Mouse (Mus musculus) heart, postnatal 4 days (tissue): ENCODE results near the gene Rpusd3. TPM values are rescaled to one million over a fixed set of nuclear protein-coding genes. Genes with fewer than 3 reads are reported as not detected.

Experiments
- DNase-seq: peaks from one replicate; pipeline ENCODE4 v3.0.0; 2021
- total RNA-seq, 2 experiments: library from RNA; stranded (reverse); gene quantifications; 2 replicates each; pipeline ENCODE4 v1.2.3; 2021

The Rpusd3 gene
- total RNA-seq, 2 experiments from 2014 or later, result 7.1 to 7.9 TPM

DNA sequence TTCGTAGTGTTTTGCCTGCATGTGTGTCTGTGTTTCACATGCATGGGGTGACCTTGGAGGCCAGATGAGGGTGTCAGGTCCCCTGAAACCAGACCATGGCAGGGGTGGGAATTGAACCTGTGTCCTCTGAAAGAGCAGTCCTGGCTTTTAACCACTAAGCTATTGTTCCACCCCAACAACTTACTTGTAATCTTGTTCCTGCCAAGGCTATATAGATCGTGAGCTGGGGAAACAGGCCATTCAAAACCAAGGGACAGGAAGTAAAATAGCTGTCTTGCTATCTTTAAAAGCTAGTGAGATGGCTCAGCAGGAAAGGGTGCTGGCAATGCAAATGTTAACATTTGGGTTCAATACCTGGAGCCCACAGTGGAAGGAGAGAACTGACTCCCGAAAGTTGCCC lies 10.8 kb upstream of the Rpusd3 start:
- no peak for DNase-seq

- DNase-seq, result no peak
These were observed 8.9 kb upstream of the Rpusd3 start for GRCm38 (mm10) chr6:113428006-113428405.

DNA sequence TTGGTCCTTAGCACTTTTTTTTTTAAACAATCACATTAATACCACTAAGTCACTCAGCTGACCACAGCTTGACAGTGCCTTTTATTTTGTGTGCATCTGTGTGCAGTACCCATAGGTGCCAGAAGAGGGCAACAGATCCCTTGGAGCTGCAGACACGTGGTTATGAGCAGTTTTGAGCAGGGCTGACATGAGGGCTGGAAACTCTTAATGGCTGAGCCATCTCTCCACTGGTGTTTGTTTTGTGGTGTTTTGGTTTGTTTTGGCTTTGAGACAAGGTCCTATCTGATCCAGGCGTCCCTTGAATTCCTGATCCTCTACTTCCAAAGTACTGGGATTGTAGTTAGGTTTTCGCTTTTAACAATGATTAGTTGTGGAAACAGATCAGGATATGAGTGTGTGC lies 8.3 kb upstream of the Rpusd3 start:
- DNase-seq, result peak; percentile 66

- no peak for DNase-seq
These were observed 7.6 kb upstream of the Rpusd3 start for GRCm38 (mm10) chr6:113426696-113427095.

DNA sequence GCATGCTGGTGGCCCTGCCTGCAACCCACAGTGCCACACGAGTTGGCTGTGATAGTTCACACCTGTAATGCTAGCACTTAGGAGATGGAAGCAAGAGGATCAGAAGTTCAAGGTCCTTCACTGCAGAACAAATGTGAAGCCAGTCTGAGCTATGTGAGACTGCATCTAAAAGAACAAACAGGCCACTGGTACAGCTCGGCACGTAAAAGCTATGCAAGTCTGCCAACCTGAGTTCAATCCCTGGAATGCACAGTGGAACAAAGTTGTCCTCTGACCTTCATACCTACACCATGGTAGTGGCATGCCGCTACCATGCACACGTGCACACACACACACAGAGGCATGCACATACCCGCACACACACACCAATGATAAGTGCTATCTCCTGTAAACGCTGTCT lies 5.0 kb upstream of the Rpusd3 start:
- no peak for DNase-seq

- DNase-seq, result no peak
These were observed 3.9 kb upstream of the Rpusd3 start for GRCm38 (mm10) chr6:113423000-113423399.

- peak; percentile 29 for DNase-seq
These were observed 520 bp downstream of the Rpusd3 start for GRCm38 (mm10) chr6:113418441-113419198.

GRCm38 (mm10) chr6:113416416-113416815 lies 2.7 kb downstream of the Rpusd3 start:
- no peak for DNase-seq

DNA sequence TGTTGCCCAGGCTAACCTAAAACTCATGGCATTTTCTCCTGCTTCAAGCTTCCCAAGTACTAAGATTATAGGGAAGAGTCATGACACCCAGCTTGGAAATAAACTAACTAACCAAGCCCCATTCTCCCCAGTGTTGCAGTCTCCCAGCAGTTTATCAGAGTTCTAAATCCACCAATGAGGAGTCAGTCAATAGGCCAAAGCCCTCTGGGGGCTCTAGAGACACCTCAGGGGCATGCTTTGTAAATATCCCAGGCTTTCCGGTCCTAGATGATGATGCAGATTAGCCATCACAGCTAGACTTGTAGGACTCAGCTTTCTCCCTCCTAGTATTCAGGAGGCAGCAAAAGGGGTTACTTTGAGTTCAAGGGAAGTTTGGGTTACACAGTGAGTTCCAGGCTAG lies 9.1 kb downstream of the Rpusd3 start:
- DNase-seq, result no peak

- no peak for DNase-seq
These were observed 12.5 kb downstream of the Rpusd3 start for GRCm38 (mm10) chr6:113406683-113407082.

DNA sequence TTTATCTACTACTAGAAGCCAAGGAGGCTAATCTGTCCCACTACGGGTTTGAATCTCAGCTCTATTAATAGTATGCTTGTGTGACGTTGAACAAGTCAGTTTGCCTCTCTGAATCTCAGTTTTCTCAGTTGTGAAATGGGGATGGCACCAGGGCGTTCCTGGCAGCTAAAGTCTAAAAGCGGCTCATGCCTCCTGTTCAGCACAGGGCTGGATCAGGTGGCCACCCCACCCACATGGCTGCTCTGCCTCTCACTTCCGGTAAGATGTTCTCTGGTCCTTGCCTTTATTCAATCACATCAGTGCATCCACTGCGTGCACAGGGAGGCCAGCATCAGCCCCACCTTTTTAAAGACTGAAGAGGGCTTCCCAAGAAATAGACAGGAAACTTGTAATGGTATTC lies 13.7 kb downstream of the Rpusd3 start:
- no peak for DNase-seq

DNA sequence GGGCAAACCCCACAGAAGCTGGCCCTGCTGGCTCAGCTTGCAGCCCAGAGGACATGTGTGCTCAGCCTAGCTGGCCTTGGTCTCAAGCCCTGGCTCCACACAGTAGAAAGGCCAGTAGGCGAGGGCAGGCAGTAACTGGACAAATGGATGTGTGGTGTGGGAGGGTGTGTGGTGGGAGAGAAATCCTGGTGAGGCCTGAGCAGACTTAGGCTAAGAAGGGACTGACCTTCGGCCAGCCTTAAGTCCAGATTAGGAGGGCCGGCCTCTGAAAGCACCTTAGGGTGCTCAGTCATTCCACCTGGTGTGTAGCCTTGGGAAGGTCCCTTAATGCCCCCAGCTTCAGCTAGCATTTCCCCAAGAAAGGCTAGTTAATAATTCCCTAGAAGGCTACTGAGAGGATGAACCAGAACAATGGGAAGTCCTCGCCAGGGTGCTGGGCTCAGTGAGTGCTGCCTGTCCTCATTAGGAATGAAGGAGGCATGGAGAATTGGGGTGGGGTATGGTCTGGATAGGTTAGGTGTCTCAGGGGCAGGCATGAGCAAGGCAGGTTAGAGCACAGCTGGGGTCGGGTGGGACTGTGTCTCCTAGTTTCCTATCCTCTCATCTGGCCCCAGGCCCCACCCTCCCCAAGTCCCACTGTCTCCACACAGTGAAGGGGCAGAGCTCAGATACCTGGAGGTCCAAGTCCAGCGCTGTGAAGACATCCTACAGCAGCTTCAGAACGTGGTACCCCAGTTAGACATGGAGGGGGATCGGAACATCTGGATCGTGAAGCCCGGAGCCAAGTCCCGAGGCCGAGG lies 14.3 kb downstream of the Rpusd3 start:
- DNase-seq, result no peak

DNA sequence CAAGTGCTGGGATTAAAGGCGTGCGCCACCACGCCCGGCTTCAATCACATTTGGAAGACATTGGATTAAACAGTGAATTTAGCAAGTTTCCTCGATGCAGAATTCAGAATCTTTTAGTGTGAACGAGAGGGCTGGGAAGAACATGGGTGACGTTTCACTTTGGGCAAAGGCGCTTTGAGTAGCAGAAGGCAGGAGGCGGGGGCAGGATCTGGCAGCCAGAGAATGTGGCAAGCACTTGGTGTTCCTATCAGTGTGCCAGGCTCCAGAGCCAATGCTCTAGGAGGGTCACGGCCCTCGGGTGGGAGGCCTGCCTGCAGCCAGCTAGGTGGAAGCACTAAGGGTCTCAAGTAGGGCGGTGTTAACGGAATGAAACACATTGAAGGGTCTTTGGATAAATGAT lies 17.0 kb downstream of the Rpusd3 start:
- no peak for DNase-seq

DNA sequence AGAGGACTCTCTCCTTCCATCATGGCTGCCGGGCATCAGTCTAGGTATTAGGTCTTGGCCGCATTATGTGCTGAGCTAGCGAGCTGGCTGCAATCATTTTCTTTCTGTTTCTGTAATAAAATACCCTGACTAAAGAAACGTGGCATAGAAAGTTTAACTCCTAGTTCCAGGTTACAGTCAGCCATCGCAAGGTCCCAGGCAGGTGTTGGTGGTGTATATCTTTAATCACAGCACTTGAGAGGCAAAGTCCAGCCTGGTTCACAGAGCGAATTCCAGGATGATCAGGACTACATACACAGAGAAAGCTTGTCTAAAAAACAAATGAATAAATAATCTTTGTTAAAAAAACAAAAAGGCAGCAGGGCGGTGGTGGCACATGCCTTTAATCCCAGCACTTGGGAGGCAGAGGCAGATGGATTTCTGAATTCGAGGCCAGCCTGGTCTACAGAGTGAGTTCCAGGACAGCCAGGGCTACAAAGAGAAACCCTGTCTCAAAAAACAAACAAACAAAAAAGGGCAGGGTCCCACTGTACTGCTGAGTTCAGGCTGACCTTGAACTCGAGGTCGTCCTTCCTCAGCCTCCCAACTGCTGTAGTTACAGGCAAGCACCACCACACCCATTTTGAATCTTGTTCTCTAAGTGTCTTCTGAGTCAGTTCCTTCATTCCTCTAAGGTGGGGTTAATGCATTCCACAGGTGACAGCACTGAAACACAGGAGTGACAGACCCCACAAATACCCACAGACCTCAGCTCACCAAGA lies 22.7 kb downstream of the Rpusd3 start:
- DNase-seq, result no peak

- no peak for DNase-seq
These were observed 23.6 kb downstream of the Rpusd3 start for GRCm38 (mm10) chr6:113395501-113395900.

DNA sequence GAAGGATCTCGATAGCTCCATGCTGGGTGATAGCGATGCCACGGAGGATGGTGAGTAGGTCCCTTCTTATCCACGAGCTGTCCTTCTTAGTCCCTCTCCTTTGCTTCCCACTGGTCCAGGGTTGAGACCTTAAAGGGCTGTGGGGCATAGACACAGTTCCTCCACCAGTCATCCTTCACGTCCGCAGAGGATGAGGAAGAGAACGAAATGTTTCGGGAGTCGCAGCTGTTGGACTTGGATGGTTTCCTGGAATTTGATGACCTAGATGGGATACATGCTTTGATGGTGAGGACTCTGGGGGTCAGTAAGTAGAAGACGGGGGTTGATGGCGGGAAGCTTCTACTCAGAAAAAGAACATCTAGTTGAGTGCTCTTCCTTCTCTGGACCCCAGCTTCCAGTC lies 24.3 kb downstream of the Rpusd3 start:
- DNase-seq, result no peak

DNA sequence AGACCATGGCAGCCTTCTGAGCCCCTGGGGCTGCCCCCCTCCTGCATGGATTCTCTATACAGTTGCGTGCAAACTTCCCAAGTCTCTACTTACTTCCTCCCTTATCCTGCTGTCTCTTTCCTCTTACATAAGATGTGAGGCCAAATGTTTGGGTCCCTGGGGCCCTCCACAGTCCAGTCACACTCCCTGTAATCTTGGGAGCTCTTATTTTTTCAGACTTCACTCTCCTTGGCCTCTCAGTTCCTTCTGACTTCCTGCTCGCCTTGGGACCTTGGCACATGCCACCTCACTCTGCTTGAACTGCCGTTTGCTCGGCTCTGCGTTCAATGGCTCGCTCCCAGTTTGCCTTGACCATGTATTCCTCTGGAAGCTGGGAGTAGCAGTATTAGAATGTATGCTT lies 25.2 kb downstream of the Rpusd3 start:
- DNase-seq, result no peak

- peak; percentile 63 for DNase-seq
These were observed 26.6 kb downstream of the Rpusd3 start for GRCm38 (mm10) chr6:113392387-113393071.

- DNase-seq, result no peak
These were observed 27.1 kb downstream of the Rpusd3 start for GRCm38 (mm10) chr6:113392015-113392386.

GRCm38 (mm10) chr6:113390715-113391114 lies 28.4 kb downstream of the Rpusd3 start:
- no peak for DNase-seq

DNA sequence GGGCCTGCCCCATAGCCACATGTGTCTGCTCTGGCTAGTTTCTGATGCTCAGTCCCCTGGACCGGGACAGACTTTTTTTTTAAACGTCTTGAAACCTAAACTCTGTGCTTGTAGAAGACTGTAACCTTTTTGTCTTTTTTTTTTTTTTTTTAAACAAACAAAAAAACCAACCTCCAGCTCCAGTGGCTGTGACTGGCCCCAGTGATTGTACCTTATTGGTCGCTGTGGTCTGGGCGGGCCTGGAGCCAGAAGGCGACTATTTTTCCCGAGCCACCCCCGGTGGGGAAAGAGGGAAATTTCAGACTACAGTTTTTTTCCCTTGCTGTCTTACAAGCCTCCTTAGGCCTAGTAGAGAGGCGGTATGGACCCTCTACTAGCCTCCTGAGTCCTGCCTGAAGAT lies 30.2 kb downstream of the Rpusd3 start, which contains the start of gene Ttll3:
Ttll3 (plus strand) TSS at position 301 of the 400 bp plus-strand sequence.
- no peak for DNase-seq

DNA sequence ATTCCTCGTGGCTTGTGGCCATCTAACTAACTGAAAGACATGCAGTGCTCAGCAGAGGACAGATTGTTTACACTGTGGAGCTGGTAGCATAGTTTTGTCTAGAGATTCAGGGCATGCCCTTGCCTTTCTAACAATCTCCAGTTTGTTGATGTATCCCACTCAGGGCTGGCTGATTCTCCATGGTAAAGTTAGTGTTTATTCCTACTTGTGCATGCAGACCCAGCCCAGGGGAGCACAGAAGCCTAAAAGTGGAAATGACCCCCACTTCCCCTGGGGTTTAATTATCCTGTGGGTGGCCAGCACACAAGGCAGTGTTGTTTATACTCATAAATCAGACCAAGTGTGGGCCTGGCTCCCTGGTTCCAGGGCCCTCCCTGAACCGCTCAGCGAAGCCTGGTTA lies 33.1 kb downstream of the Rpusd3 start:
- DNase-seq, result no peak
